Mouse (Mus musculus) C2C12 (cell line): Measurements from ENCODE around the gene Ppig. TPM values are rescaled to one million over a fixed set of nuclear protein-coding genes. Genes with fewer than 3 reads are reported as not detected.

Experiments
- H3K27me3 ChIP-seq: one replicate; pipeline ENCODE4 v1.6.1; 2011; ENCODE audit not compliant: control insufficient read depth, insufficient read depth, insufficient read length
- H3K36me3 ChIP-seq: one replicate; pipeline ENCODE4 v1.6.1; 2011; ENCODE audit not compliant: control insufficient read depth, insufficient read depth
- H3K4me3 ChIP-seq: one replicate; pipeline ENCODE4 v1.5.1; 2011; ENCODE audit warnings: mild to moderate bottlenecking, control low read depth; ENCODE audit not compliant: poor library complexity, insufficient read depth, severe bottlenecking
- H3K79me2 ChIP-seq: one replicate; pipeline ENCODE4 v1.6.1; 2011; ENCODE audit not compliant: control insufficient read depth, insufficient read depth
- H3K79me3 ChIP-seq: one replicate; pipeline ENCODE4 v1.6.1; 2011; ENCODE audit warnings: low read depth, control low read depth
- H3ac ChIP-seq: one replicate; pipeline ENCODE3; 2011; ENCODE audit warnings: low read depth; ENCODE audit not compliant: control insufficient read depth, insufficient read length
- CEBPB ChIP-seq: IDR thresholded peaks from one replicate; pipeline ENCODE4 v1.6.1; 2011; ENCODE audit warnings: low read depth, mild to moderate bottlenecking, control low read depth, moderate library complexity
- CTCF ChIP-seq: IDR thresholded peaks from one replicate; pipeline ENCODE4 v1.5.1; 2011; ENCODE audit not compliant: control insufficient read depth, insufficient read depth, insufficient read length
- FOSL1 ChIP-seq: IDR thresholded peaks from one replicate; pipeline ENCODE4 v1.8.0; 2011; ENCODE audit warnings: mild to moderate bottlenecking, low read length; ENCODE audit not compliant: poor library complexity, insufficient read depth, severe bottlenecking
- MAX ChIP-seq: IDR thresholded peaks from one replicate; pipeline ENCODE4 v1.6.1; 2011; ENCODE audit warnings: mild to moderate bottlenecking, control low read depth
- MYOD1 ChIP-seq: IDR thresholded peaks from one replicate; pipeline ENCODE4 v1.6.1; 2011; ENCODE audit warnings: low read depth; ENCODE audit not compliant: control insufficient read depth, insufficient read length
- MYOG ChIP-seq: IDR thresholded peaks from one replicate; pipeline ENCODE4 v1.6.1; 2011; ENCODE audit not compliant: control insufficient read depth, insufficient read length; ENCODE audit errors: extremely low read depth
- USF1 ChIP-seq: IDR thresholded peaks from one replicate; pipeline ENCODE4 v1.6.1; 2011; ENCODE audit warnings: low read depth, mild to moderate bottlenecking, control low read depth, moderate library complexity
- polyA plus RNA-seq: library from polyadenylated mRNA; unstranded; fragments of >200 nt; fragmentation: generic; extraction: Trizol; gene quantifications from one replicate; pipeline ENCODE4 v1.2.1, GENCODE M21; 2012; ENCODE audit warnings: missing spikeins

The Ppig gene
- polyA plus RNA-seq, 1 experiment: 6.5 TPM

DNA sequence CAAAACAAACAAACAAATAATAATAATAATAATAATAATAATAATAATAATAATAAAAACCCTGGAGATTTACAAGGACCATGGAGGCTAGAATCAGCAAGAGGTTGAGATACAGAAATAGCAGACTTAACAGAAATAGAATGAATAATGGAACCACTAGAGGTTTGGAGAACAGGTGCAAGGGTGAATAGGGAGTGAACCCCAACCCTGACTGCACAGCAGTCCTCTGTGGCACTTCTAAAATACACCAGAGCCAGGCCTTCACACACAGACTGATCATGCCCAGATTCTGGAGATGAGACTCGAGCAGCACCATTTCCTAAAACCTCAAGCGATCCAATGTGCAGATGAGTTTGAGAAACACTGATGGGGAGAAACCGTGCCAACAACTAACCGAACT is 40.4 kb upstream of the Ppig start:
- no peaks in the 10 kb centered on the region for H3K79me3 ChIP-seq
- no peaks in the 10 kb centered on the region for H3K79me2 ChIP-seq
- H3K36me3 ChIP-seq: peaks cover 2% of the 10 kb centered on the region
- TF ChIP-seq MYOD1 (no peak), CTCF (no peak), MAX (no peak), FOSL1 (no peak), USF1 (no peak), MYOG (no peak), CEBPB (no peak)
- no peaks in the 10 kb centered on the region for H3K27me3 ChIP-seq
- H3ac ChIP-seq: no peak overlapping the region
- H3K4me3 ChIP-seq: no peak overlapping the region

DNA sequence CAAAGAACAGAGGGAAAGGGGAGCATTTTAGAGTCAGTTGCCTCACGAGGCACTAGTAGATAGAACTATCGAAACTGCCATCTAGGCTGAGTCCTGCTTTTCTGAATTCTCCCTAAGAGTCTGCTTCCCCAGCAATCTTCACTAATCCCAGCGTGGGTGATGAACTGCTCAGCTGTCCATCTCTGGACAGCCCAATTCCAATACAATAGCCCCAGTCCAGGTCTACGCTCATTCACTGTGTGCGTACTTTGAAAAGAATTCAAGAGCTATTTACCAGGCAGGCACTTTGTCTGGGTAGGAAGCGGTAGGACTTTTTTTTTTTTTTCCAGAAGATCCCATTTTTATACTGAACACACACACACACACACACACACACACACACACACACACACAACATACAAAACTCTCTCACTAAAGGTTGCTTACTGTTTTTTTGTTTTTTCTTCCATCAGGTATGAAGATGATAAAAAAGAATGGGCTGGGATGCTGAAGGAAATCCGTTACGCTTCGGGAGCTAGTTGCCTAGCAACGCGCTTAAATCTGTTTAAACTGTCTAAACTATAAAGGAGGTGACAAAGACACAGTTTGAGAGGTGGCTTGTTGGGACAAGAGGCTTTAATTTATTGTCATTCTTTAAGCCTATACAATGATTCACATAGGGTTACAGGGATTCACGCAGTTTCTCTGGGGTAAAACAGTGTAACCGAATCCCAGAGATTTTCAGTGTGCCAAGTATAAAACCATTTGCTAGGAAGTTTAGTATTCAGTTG is 39.1 kb upstream of the Ppig start:
- TF ChIP-seq MYOG: no peak
- TF ChIP-seq USF1: no peak
- TF ChIP-seq CEBPB: no peak
- TF ChIP-seq MAX: no peak
- no peak for TF ChIP-seq CTCF
- no peak for TF ChIP-seq FOSL1
- H3K27me3 ChIP-seq: no peaks in the 10 kb centered on the region
- H3K79me3 ChIP-seq: no peaks in the 10 kb centered on the region
- no peaks in the 10 kb centered on the region for H3K79me2 ChIP-seq
- peaks cover 6% of the 10 kb centered on the region for H3K36me3 ChIP-seq
- no peak overlapping the region for H3K4me3 ChIP-seq
- H3ac ChIP-seq: no peak overlapping the region

DNA sequence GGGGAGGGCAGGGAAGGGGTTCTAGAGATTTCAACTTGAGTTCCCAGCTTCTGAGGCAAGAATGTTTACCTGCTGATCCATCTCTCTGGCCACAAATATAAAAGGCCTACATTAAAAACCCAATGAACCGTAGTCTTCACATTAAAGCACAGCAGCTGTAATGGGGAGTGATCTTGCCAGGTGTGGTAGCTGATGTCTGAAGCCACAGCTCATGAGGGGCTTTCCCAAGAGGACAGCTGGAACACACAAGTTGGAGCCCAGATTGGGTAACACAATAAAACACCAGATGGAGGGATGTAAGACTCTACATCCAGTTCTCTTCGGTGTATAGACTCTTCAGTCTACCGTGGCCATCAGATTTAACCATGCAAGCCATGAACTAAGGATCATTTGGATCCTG is 37.9 kb upstream of the Ppig start:
- Histone ChIP-seq H3K79me3 (no peaks in the 10 kb centered on the region), H3K27me3 (no peaks in the 10 kb centered on the region), H3K79me2 (no peaks in the 10 kb centered on the region), H3K4me3 (no peak overlapping the region), H3K36me3 (peaks cover 11% of the 10 kb centered on the region), H3ac (no peak overlapping the region)
- TF ChIP-seq USF1 (no peak), MYOG (no peak), FOSL1 (no peak), MAX (no peak), CTCF (no peak), CEBPB (no peak), MYOD1 (no peak)

DNA sequence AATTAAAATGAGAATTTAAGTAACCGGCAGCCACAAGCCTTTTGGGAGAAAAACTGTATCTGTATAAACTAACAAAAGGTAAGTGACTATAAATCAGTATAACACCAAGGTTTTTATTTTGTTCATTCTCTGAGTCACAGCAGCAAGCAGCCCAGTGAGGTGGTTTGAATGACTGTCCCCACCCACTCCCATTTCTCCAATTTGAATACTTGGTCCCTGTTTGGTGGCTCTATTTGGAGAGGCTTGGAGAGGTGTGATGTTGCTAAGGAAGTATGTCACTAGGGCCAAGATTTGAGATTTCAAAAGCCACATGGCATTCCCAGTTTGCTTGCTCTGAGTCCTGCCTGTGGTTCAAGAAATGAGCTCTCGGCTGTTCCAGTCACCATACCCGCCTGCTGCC is 32.1 kb upstream of the Ppig start:
- Histone ChIP-seq H3K4me3 (no peak overlapping the region), H3K27me3 (no peaks in the 10 kb centered on the region), H3K79me3 (no peaks in the 10 kb centered on the region), H3ac (no peak overlapping the region), H3K36me3 (peaks cover 30% of the 10 kb centered on the region), H3K79me2 (no peaks in the 10 kb centered on the region)
- TF ChIP-seq CTCF (no peak), MAX (no peak), FOSL1 (no peak), MYOD1 (no peak), CEBPB (no peak)

DNA sequence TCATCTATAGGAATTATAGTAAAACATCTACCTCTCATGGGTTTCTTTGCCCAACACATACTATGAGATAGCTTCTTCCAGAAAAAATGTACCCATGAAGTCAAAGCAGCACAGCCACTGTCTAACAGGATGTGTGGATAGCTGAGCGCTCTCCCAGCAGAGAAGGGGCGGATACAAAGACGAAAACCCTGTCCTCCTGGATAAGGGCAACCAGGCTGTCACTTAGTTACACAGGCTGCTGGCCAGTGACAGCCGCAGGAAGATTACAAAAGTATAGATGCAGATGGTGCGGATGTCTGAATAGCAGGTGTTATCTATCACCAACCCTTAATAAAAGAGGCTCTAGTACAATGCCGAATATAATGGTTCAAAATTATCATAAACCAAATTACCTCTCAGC is 31.5 kb upstream of the Ppig start:
- Histone ChIP-seq H3K27me3 (no peaks in the 10 kb centered on the region), H3ac (no peak overlapping the region), H3K79me2 (no peaks in the 10 kb centered on the region), H3K36me3 (peaks cover 30% of the 10 kb centered on the region), H3K79me3 (no peaks in the 10 kb centered on the region), H3K4me3 (no peak overlapping the region)
- TF ChIP-seq CTCF: no peak
- TF ChIP-seq MYOG: no peak
- no peak for TF ChIP-seq MAX
- TF ChIP-seq USF1: no peak
- no peak for TF ChIP-seq CEBPB
- TF ChIP-seq FOSL1: no peak
- TF ChIP-seq MYOD1: no peak

DNA sequence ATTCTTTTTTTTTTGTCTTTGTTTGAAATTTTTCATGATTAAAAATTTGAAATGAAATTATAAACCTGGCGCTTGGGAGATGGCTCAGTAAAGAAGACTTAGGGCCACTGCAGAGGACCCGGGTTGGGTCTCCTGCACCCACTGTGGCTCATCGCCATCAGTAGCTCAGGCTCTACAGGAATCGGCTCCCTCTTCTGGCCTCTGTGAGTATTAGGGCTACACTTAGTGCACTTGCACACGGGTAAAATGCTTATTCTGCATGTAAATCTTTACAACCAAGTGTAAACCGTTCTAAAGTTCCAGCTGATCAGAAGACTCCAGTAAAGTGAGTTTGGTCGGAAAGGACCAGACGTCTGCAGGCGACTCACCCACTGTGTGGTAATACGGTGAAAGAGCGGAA is 28.8 kb upstream of the Ppig start:
- Histone ChIP-seq H3K4me3 (no peak overlapping the region), H3K79me3 (no peaks in the 10 kb centered on the region), H3ac (no peak overlapping the region), H3K36me3 (peaks cover 28% of the 10 kb centered on the region), H3K27me3 (no peaks in the 10 kb centered on the region), H3K79me2 (no peaks in the 10 kb centered on the region)
- no peak for TF ChIP-seq USF1
- TF ChIP-seq FOSL1: no peak
- TF ChIP-seq MAX: no peak
- TF ChIP-seq CEBPB: no peak
- TF ChIP-seq MYOD1: no peak
- TF ChIP-seq MYOG: no peak
- TF ChIP-seq CTCF: no peak
